Mouse (Mus musculus): ENCODE data around the gene Fam19a3. TPM values are rescaled to one million over a fixed set of nuclear protein-coding genes. Genes with fewer than 3 reads are reported as not detected.
A peak's percentile ranks its signal among the peaks of the same experiment; 100 is the strongest.

Gene Fam19a3
- polyA plus RNA-seq, 1 experiment, result 0.08 TPM

GRCm38 (mm10) chr3:104791671-104792070 is 10.0 kb upstream of the Fam19a3 start:
- Histone ChIP-seq H3K4me3 (ENCODE audit: low read depth, low read length) (0 out of 2 replicates have a peak overlapping the region, but pooled peaks have one; percentile 0), H3K36me3 (ENCODE audit: control insufficient read depth, insufficient read depth, low read length) (peaks cover 31% of the 10 kb centered on the region), H3K27ac (ENCODE audit: insufficient read depth, low read depth, low read length) (no peak overlapping the region), H3K4me1 (ENCODE audit: control insufficient read depth, insufficient read depth, insufficient read length, low read length) (peaks cover 58% of the 10 kb centered on the region), H3K27me3 (ENCODE audit: control insufficient read depth, insufficient read depth, low read length) (no peaks in the 10 kb centered on the region)
- 94% methylated on average over 8 of the region's 8 CpGs for WGBS
- TF ChIP-seq POLR2A (IDR thresholded peaks at IDR 0.05; ENCODE audit: low read depth, low read length) (no peak), CTCF (IDR thresholded peaks at IDR 0.05; ENCODE audit: extremely low read depth, insufficient read length, insufficient replicate concordance, low read depth, low read length) (no peak)

- Histone ChIP-seq H3K4me1 (ENCODE audit: control insufficient read depth, insufficient read depth, insufficient read length, low read length) (peaks cover 60% of the 10 kb centered on the region), H3K27me3 (ENCODE audit: control insufficient read depth, insufficient read depth, low read length) (no peaks in the 10 kb centered on the region), H3K36me3 (ENCODE audit: control insufficient read depth, insufficient read depth, low read length) (peaks cover 29% of the 10 kb centered on the region), H3K4me3 (ENCODE audit: low read depth, low read length) (peak overlapping the region; percentile 95), H3K27ac (ENCODE audit: insufficient read depth, low read depth, low read length) (peak overlapping the region; percentile 90)
- WGBS, result 51% methylated on average over 4 of the region's 4 CpGs
- TF ChIP-seq CTCF (IDR thresholded peaks at IDR 0.05; ENCODE audit: extremely low read depth, insufficient read length, insufficient replicate concordance, low read depth, low read length) (no peak), POLR2A (IDR thresholded peaks at IDR 0.05; ENCODE audit: low read depth, low read length) (no peak)
Measured at GRCm38 (mm10) chr3:104791017-104791416, 9.4 kb upstream of the Fam19a3 start.

GRCm38 (mm10) chr3:104790401-104790937 is 8.8 kb upstream of the Fam19a3 start:
- Histone ChIP-seq H3K4me3 (ENCODE audit: low read depth, low read length) (peak overlapping the region; percentile 95), H3K36me3 (ENCODE audit: control insufficient read depth, insufficient read depth, low read length) (peaks cover 26% of the 10 kb centered on the region), H3K27me3 (ENCODE audit: control insufficient read depth, insufficient read depth, low read length) (no peaks in the 10 kb centered on the region), H3K4me1 (ENCODE audit: control insufficient read depth, insufficient read depth, insufficient read length, low read length) (peaks cover 59% of the 10 kb centered on the region), H3K27ac (ENCODE audit: insufficient read depth, low read depth, low read length) (peak overlapping the region; percentile 90)
- TF ChIP-seq POLR2A (IDR thresholded peaks at IDR 0.05; ENCODE audit: low read depth, low read length), result no peak; the same call in none of the 2 replicates
- TF ChIP-seq CTCF (IDR thresholded peaks at IDR 0.05; ENCODE audit: extremely low read depth, insufficient read length, insufficient replicate concordance, low read depth, low read length), result no peak
- 62% methylated on average over 6 of the region's 6 CpGs for WGBS

GRCm38 (mm10) chr3:104789822-104790221 is 8.2 kb upstream of the Fam19a3 start:
- peak overlapping the region; percentile 90 for H3K27ac ChIP-seq (ENCODE audit: insufficient read depth, low read depth, low read length)
- peak overlapping the region; percentile 95 for H3K4me3 ChIP-seq (ENCODE audit: low read depth, low read length)
- TF ChIP-seq CTCF (IDR thresholded peaks at IDR 0.05; ENCODE audit: extremely low read depth, insufficient read length, insufficient replicate concordance, low read depth, low read length) (no peak), POLR2A (IDR thresholded peaks at IDR 0.05; ENCODE audit: low read depth, low read length) (no peak)
- 58% methylated on average over 13 of the region's 13 CpGs for WGBS
- peaks cover 53% of the 10 kb centered on the region for H3K4me1 ChIP-seq (ENCODE audit: control insufficient read depth, insufficient read depth, insufficient read length, low read length)
- H3K27me3 ChIP-seq (ENCODE audit: control insufficient read depth, insufficient read depth, low read length), result no peaks in the 10 kb centered on the region
- peaks cover 22% of the 10 kb centered on the region for H3K36me3 ChIP-seq (ENCODE audit: control insufficient read depth, insufficient read depth, low read length)

- Histone ChIP-seq H3K27ac (ENCODE audit: insufficient read depth, low read depth, low read length) (peak overlapping the region; percentile 90), H3K27me3 (ENCODE audit: control insufficient read depth, insufficient read depth, low read length) (no peaks in the 10 kb centered on the region), H3K36me3 (ENCODE audit: control insufficient read depth, insufficient read depth, low read length) (peaks cover 22% of the 10 kb centered on the region), H3K4me1 (ENCODE audit: control insufficient read depth, insufficient read depth, insufficient read length, low read length) (peaks cover 48% of the 10 kb centered on the region), H3K4me3 (ENCODE audit: low read depth, low read length) (peak overlapping the region; percentile 95)
- 21% methylated on average over 10 of the region's 10 CpGs for WGBS
- 0 out of 2 replicates have a peak, but pooled peaks have one; percentile 9 for TF ChIP-seq CTCF (IDR thresholded peaks at IDR 0.05; ENCODE audit: extremely low read depth, insufficient read length, insufficient replicate concordance, low read depth, low read length)
- TF ChIP-seq POLR2A (IDR thresholded peaks at IDR 0.05; ENCODE audit: low read depth, low read length), result no peak
Measured at GRCm38 (mm10) chr3:104789312-104789605, 7.6 kb upstream of the Fam19a3 start.

GRCm38 (mm10) chr3:104788561-104789311 is 7.1 kb upstream of the Fam19a3 start:
- WGBS, result 2% methylated on average over 49 of the region's 52 CpGs
- H3K4me1 ChIP-seq (ENCODE audit: control insufficient read depth, insufficient read depth, insufficient read length, low read length), result peaks cover 43% of the 10 kb centered on the region
- peaks cover 17% of the 10 kb centered on the region for H3K36me3 ChIP-seq (ENCODE audit: control insufficient read depth, insufficient read depth, low read length)
- peak overlapping the region; percentile 92 for H3K27ac ChIP-seq (ENCODE audit: insufficient read depth, low read depth, low read length)
- TF ChIP-seq CTCF (IDR thresholded peaks at IDR 0.05; ENCODE audit: extremely low read depth, insufficient read length, insufficient replicate concordance, low read depth, low read length), result peak; percentile 74
- peak; percentile 73 for TF ChIP-seq POLR2A (IDR thresholded peaks at IDR 0.05; ENCODE audit: low read depth, low read length)
- no peaks in the 10 kb centered on the region for H3K27me3 ChIP-seq (ENCODE audit: control insufficient read depth, insufficient read depth, low read length)
- peak overlapping the region; percentile 95 for H3K4me3 ChIP-seq (ENCODE audit: low read depth, low read length)

- WGBS, result 31% methylated on average over 3 of the region's 3 CpGs
Measured at GRCm38 (mm10) chr3:104788075-104788474, 6.4 kb upstream of the Fam19a3 start, which contains the start of gene Rhoc. Rhoc (plus strand) TSS chr3:104788375.

More at GRCm38 (mm10) chr3:104788075-104788474, 6.4 kb upstream of the Fam19a3 start, which contains the start of gene Rhoc:
- Histone ChIP-seq H3K27me3 (ENCODE audit: control insufficient read depth, insufficient read depth, low read length) (no peaks in the 10 kb centered on the region), H3K4me1 (ENCODE audit: control insufficient read depth, insufficient read depth, insufficient read length, low read length) (peaks cover 45% of the 10 kb centered on the region), H3K4me3 (ENCODE audit: low read depth, low read length) (peak within 1 kb of the TSS; percentile 95), H3K36me3 (ENCODE audit: control insufficient read depth, insufficient read depth, low read length) (peaks cover 13% of the 10 kb centered on the region), H3K27ac (ENCODE audit: insufficient read depth, low read depth, low read length) (peak within 1 kb of the TSS; percentile 92)
- TF ChIP-seq CTCF (IDR thresholded peaks at IDR 0.05; ENCODE audit: extremely low read depth, insufficient read length, insufficient replicate concordance, low read depth, low read length), result no peak
- no peak for TF ChIP-seq POLR2A (IDR thresholded peaks at IDR 0.05; ENCODE audit: low read depth, low read length)
